Mouse (Mus musculus): ENCODE data around the gene Zfp597. TPM values are rescaled to one million over a fixed set of nuclear protein-coding genes. Genes with fewer than 3 reads are reported as not detected.

Gene Zfp597
- 7.2 and 7.5 TPM in 2 replicates for polyA plus RNA-seq (2015; fragmentation: Nextera tagmentation; extraction: Ambion mirVana)

GRCm38 (mm10) chr16:3884201-3885064, at the start of gene Zfp597, which contains the start of gene Gm20695:
Gene Zfp597, minus strand, starts transcription at chr16:3884561.
Gene Gm20695, plus strand, starts transcription at chr16:3884648.
- H3K4me2 ChIP-seq (ENCODE audit: low read depth, low read length) = peak within 1 kb of the TSS; percentile 73
- no peaks in the 10 kb centered on the region for H3K36me3 ChIP-seq (ENCODE audit: control insufficient read depth, insufficient read depth, low read length)
- H3K27ac ChIP-seq (ENCODE audit: low read length) = peak within 1 kb of the TSS; percentile 94
- H3K9me3 ChIP-seq (replicated peaks; ENCODE audit: control insufficient read depth, low read length) = no peaks in the 10 kb centered on the region
- peak within 1 kb of the TSS; percentile 95 for H3K9ac ChIP-seq (ENCODE audit: low read length)
- no peaks in the 10 kb centered on the region for H3K27me3 ChIP-seq (ENCODE audit: control insufficient read depth, insufficient read depth, low read length)
- peak within 1 kb of the TSS; percentile 98 for H3K4me3 ChIP-seq (replicated peaks; ENCODE audit: low read length)
- peaks cover 8% of the 10 kb centered on the region for H3K4me1 ChIP-seq (ENCODE audit: control insufficient read depth, insufficient read depth, low read length)
- WGBS = under 1% methylated on average over 83 of the region's 88 CpGs
- ATAC-seq (ENCODE audit: insufficient read depth, low FRiP score) = peak; percentile 99

GRCm38 (mm10) chr16:3934091-3934490, 49.7 kb upstream of the Zfp597 start:
- Histone ChIP-seq H3K9me3 (replicated peaks; ENCODE audit: control insufficient read depth, low read length) (no peaks in the 10 kb centered on the region), H3K27me3 (ENCODE audit: control insufficient read depth, insufficient read depth, low read length) (no peaks in the 10 kb centered on the region), H3K27ac (ENCODE audit: low read length) (no peak overlapping the region), H3K4me1 (ENCODE audit: control insufficient read depth, insufficient read depth, low read length) (no peaks in the 10 kb centered on the region), H3K4me3 (replicated peaks; ENCODE audit: low read length) (no peak overlapping the region), H3K9ac (ENCODE audit: low read length) (no peak overlapping the region), H3K4me2 (ENCODE audit: low read depth, low read length) (no peak overlapping the region), H3K36me3 (ENCODE audit: control insufficient read depth, insufficient read depth, low read length) (peaks cover 19% of the 10 kb centered on the region)
- 95% methylated on average over 1 of the region's 1 CpGs for WGBS
- no peak for ATAC-seq (ENCODE audit: insufficient read depth, low FRiP score)

- no peaks in the 10 kb centered on the region for H3K27me3 ChIP-seq (ENCODE audit: control insufficient read depth, insufficient read depth, low read length)
- no peak overlapping the region for H3K4me3 ChIP-seq (replicated peaks; ENCODE audit: low read length)
- H3K4me1 ChIP-seq (ENCODE audit: control insufficient read depth, insufficient read depth, low read length) = no peaks in the 10 kb centered on the region
- no peaks in the 10 kb centered on the region for H3K9me3 ChIP-seq (replicated peaks; ENCODE audit: control insufficient read depth, low read length)
- ATAC-seq (ENCODE audit: insufficient read depth, low FRiP score) = no peak
- peaks cover 18% of the 10 kb centered on the region for H3K36me3 ChIP-seq (ENCODE audit: control insufficient read depth, insufficient read depth, low read length)
- H3K27ac ChIP-seq (ENCODE audit: low read length) = no peak overlapping the region
- H3K4me2 ChIP-seq (ENCODE audit: low read depth, low read length) = no peak overlapping the region
- no peak overlapping the region for H3K9ac ChIP-seq (ENCODE audit: low read length)
- 85% methylated on average over 6 of the region's 6 CpGs for WGBS
Observed at GRCm38 (mm10) chr16:3933536-3933935, 49.2 kb upstream of the Zfp597 start.

GRCm38 (mm10) chr16:3929151-3929550, 44.8 kb upstream of the Zfp597 start:
- no peak for ATAC-seq (ENCODE audit: insufficient read depth, low FRiP score)
- no peaks in the 10 kb centered on the region for H3K9me3 ChIP-seq (replicated peaks; ENCODE audit: control insufficient read depth, low read length)
- H3K4me1 ChIP-seq (ENCODE audit: control insufficient read depth, insufficient read depth, low read length) = no peaks in the 10 kb centered on the region
- no peak overlapping the region for H3K4me3 ChIP-seq (replicated peaks; ENCODE audit: low read length)
- no peak overlapping the region for H3K9ac ChIP-seq (ENCODE audit: low read length)
- WGBS = 78% methylated on average over 7 of the region's 7 CpGs
- no peak overlapping the region for H3K4me2 ChIP-seq (ENCODE audit: low read depth, low read length)
- H3K27me3 ChIP-seq (ENCODE audit: control insufficient read depth, insufficient read depth, low read length) = no peaks in the 10 kb centered on the region
- H3K27ac ChIP-seq (ENCODE audit: low read length) = no peak overlapping the region
- peaks cover 26% of the 10 kb centered on the region for H3K36me3 ChIP-seq (ENCODE audit: control insufficient read depth, insufficient read depth, low read length)

GRCm38 (mm10) chr16:3928582-3928981, 44.2 kb upstream of the Zfp597 start:
- no peak overlapping the region for H3K27ac ChIP-seq (ENCODE audit: low read length)
- WGBS = 36% methylated on average over 1 of the region's 1 CpGs

GRCm38 (mm10) chr16:3923966-3924365, 39.6 kb upstream of the Zfp597 start:
- Histone ChIP-seq H3K9me3 (replicated peaks; ENCODE audit: control insufficient read depth, low read length) (no peaks in the 10 kb centered on the region), H3K27ac (ENCODE audit: low read length) (no peak overlapping the region), H3K4me2 (ENCODE audit: low read depth, low read length) (no peak overlapping the region), H3K4me3 (replicated peaks; ENCODE audit: low read length) (no peak overlapping the region), H3K9ac (ENCODE audit: low read length) (no peak overlapping the region), H3K27me3 (ENCODE audit: control insufficient read depth, insufficient read depth, low read length) (no peaks in the 10 kb centered on the region), H3K36me3 (ENCODE audit: control insufficient read depth, insufficient read depth, low read length) (peaks cover 21% of the 10 kb centered on the region), H3K4me1 (ENCODE audit: control insufficient read depth, insufficient read depth, low read length) (no peaks in the 10 kb centered on the region)
- ATAC-seq (ENCODE audit: insufficient read depth, low FRiP score) = no peak
- 78% methylated on average over 4 of the region's 4 CpGs for WGBS

More at GRCm38 (mm10) chr16:3928582-3928981, 44.2 kb upstream of the Zfp597 start:
- no peak overlapping the region for H3K4me2 ChIP-seq (ENCODE audit: low read depth, low read length)
- peaks cover 24% of the 10 kb centered on the region for H3K36me3 ChIP-seq (ENCODE audit: control insufficient read depth, insufficient read depth, low read length)
- no peak for ATAC-seq (ENCODE audit: insufficient read depth, low FRiP score)
- no peaks in the 10 kb centered on the region for H3K9me3 ChIP-seq (replicated peaks; ENCODE audit: control insufficient read depth, low read length)
- no peaks in the 10 kb centered on the region for H3K4me1 ChIP-seq (ENCODE audit: control insufficient read depth, insufficient read depth, low read length)
- no peaks in the 10 kb centered on the region for H3K27me3 ChIP-seq (ENCODE audit: control insufficient read depth, insufficient read depth, low read length)
- H3K9ac ChIP-seq (ENCODE audit: low read length) = no peak overlapping the region
- no peak overlapping the region for H3K4me3 ChIP-seq (replicated peaks; ENCODE audit: low read length)

- Histone ChIP-seq H3K4me1 (ENCODE audit: control insufficient read depth, insufficient read depth, low read length) (no peaks in the 10 kb centered on the region), H3K9me3 (replicated peaks; ENCODE audit: control insufficient read depth, low read length) (no peaks in the 10 kb centered on the region), H3K36me3 (ENCODE audit: control insufficient read depth, insufficient read depth, low read length) (peaks cover 19% of the 10 kb centered on the region), H3K27me3 (ENCODE audit: control insufficient read depth, insufficient read depth, low read length) (no peaks in the 10 kb centered on the region), H3K27ac (ENCODE audit: low read length) (no peak overlapping the region), H3K4me2 (ENCODE audit: low read depth, low read length) (no peak overlapping the region), H3K9ac (ENCODE audit: low read length) (no peak overlapping the region), H3K4me3 (replicated peaks; ENCODE audit: low read length) (no peak overlapping the region)
- ATAC-seq (ENCODE audit: insufficient read depth, low FRiP score) = no peak
- WGBS = 81% methylated on average over 3 of the region's 3 CpGs
Observed at GRCm38 (mm10) chr16:3923515-3923914, 39.2 kb upstream of the Zfp597 start.

GRCm38 (mm10) chr16:3920756-3921155, 36.4 kb upstream of the Zfp597 start:
- Histone ChIP-seq H3K4me3 (replicated peaks; ENCODE audit: low read length) (no peak overlapping the region), H3K9me3 (replicated peaks; ENCODE audit: control insufficient read depth, low read length) (no peaks in the 10 kb centered on the region), H3K27me3 (ENCODE audit: control insufficient read depth, insufficient read depth, low read length) (no peaks in the 10 kb centered on the region), H3K4me2 (ENCODE audit: low read depth, low read length) (no peak overlapping the region), H3K36me3 (ENCODE audit: control insufficient read depth, insufficient read depth, low read length) (peaks cover 16% of the 10 kb centered on the region), H3K27ac (ENCODE audit: low read length) (no peak overlapping the region), H3K9ac (ENCODE audit: low read length) (no peak overlapping the region), H3K4me1 (ENCODE audit: control insufficient read depth, insufficient read depth, low read length) (no peaks in the 10 kb centered on the region)
- ATAC-seq (ENCODE audit: insufficient read depth, low FRiP score) = no peak
- WGBS = 94% methylated on average over 2 of the region's 2 CpGs

GRCm38 (mm10) chr16:3909118-3909517, 24.8 kb upstream of the Zfp597 start:
- Histone ChIP-seq H3K4me2 (ENCODE audit: low read depth, low read length) (peak overlapping the region; percentile 88), H3K36me3 (ENCODE audit: control insufficient read depth, insufficient read depth, low read length) (peaks cover 8% of the 10 kb centered on the region), H3K4me3 (replicated peaks; ENCODE audit: low read length) (peak overlapping the region; percentile 74), H3K27me3 (ENCODE audit: control insufficient read depth, insufficient read depth, low read length) (no peaks in the 10 kb centered on the region), H3K9ac (ENCODE audit: low read length) (peak overlapping the region; percentile 89), H3K4me1 (ENCODE audit: control insufficient read depth, insufficient read depth, low read length) (peaks cover 6% of the 10 kb centered on the region; the same call in 1 of the 2 replicates), H3K9me3 (replicated peaks; ENCODE audit: control insufficient read depth, low read length) (no peaks in the 10 kb centered on the region), H3K27ac (ENCODE audit: low read length) (peak overlapping the region; percentile 36; the same call in 1 of the 2 replicates)
- no peak for ATAC-seq (ENCODE audit: insufficient read depth, low FRiP score)
- WGBS = 3% methylated on average over 20 of the region's 20 CpGs
